Mouse (Mus musculus): ENCODE results near the gene Stk4. TPM values are rescaled to one million over a fixed set of nuclear protein-coding genes. Genes with fewer than 3 reads are reported as not detected.

Stk4 gene
- 16.1 and 16.8 TPM in 2 replicates for polyA plus RNA-seq (2012; rRNA removed)
- polyA plus RNA-seq (2014; fragmentation: Nextera tagmentation; extraction: Ambion mirVana) = 23.2 and 25.5 TPM in 2 replicates

DNA sequence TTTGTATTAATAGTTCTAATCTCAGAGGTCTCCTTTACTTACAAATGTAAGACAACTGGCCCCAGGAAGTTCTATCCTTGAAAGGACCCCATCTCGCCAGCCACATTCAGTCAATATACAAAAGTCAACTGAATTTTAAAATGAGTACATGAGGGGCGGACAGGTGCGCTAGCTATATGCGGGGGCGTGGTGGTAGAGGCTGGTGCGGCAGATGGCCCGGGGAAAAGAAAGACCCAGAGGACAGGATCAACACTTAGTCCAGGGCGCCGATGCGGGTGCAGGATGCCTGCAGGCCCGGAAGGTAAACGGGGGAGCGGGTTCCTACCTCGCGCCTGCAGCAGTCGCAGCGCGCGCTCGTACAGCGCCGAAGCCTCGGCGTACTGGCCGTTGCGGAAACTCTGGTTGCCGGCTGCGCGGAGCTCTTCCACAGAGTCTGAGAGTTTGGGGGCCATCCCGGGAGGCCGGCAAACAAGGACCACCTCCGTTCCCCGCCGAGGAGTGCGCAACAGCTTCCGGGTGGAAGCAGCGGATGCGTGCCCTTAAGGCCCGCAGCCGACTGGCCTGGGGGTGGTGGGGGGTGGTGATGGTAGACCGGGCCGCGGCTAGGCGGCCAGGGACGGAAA is at the start of gene Stk4:
Gene Stk4, plus strand, starts transcription at position 181 of the 623 bp plus-strand sequence.
- no peak for DNase-seq (ENCODE audit: low spot score)

DNA sequence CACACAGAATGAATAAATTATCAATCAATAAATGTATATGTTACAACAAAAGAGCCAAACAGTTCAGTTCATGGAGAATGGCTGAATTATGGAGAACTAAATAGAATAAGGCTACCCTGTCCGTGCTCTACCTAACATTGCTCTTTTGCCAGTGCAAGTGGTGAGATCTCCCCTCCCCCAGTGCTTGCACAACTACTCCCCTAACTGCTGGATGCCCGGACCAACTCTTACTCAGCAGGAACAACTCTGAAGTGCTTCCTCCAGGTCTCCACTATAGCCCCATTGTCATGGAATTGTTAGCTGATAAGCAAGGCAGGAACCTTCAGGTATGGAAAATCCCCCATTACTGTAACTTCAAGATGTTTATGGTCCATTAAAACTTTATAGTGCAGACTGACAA is 48.0 kb upstream of the Stk4 start:
- no peaks in the 10 kb centered on the region for H3K9me3 ChIP-seq (ENCODE audit: control insufficient read depth, low read length)

More for the DNA sequence above, at the start of gene Stk4:
- Histone ChIP-seq H3K4me1 (ENCODE audit: control insufficient read depth, insufficient read depth, low read length) (peaks cover 18% of the 10 kb centered on the region), H3K4me3 (replicated peaks; ENCODE audit: low read length) (peak within 1 kb of the TSS; percentile 90), H3K9me3 (ENCODE audit: control insufficient read depth, low read length) (no peaks in the 10 kb centered on the region), H3K27me3 (ENCODE audit: control insufficient read depth, insufficient read depth, low read length) (no peaks in the 10 kb centered on the region), H3K9ac (ENCODE audit: low read depth, low read length, severe bottlenecking) (peak within 1 kb of the TSS; percentile 78), H3K4me2 (replicated peaks; ENCODE audit: low read depth, low read length, severe bottlenecking) (peak within 1 kb of the TSS; percentile 72), H3K36me3 (ENCODE audit: control insufficient read depth, insufficient read depth, low read length) (peaks cover 19% of the 10 kb centered on the region), H3K27ac (replicated peaks; ENCODE audit: low read depth, low read length) (peak within 1 kb of the TSS; percentile 84)
- under 1% methylated on average over 43 of the region's 45 CpGs for WGBS
- peak; percentile 3; the same call in 1 of the 2 replicates for ATAC-seq (ENCODE audit: low FRiP score, low read depth)
- TF ChIP-seq POLR2A (IDR thresholded peaks at IDR 0.05; ENCODE audit: borderline replicate concordance, extremely low read depth, insufficient read depth, insufficient read length) = no peak

DNA sequence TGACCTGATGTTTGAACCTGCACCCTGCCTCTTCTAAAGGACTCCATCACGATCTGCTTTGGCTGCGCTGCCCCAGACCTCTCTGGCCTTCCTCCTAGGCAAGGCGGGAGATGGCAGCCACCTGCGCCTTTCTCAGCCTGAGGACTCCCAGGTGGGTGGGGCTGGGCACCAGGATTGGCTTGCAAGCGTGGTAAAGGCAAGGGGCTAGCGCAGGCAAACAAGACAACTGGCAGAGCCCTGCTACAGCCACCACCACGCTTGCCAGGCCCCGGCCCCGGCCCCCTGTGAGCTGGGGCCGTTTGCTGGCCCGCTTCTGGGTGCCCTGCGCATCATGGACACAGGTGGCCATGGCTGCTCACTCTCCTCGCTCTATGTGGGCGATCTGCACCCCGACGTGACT is 45.0 kb upstream of the Stk4 start, which contains the start of gene Pabpc1l:
Gene Pabpc1l, plus strand, starts transcription at position 301 of the 400 bp plus-strand sequence.
- no peak for TF ChIP-seq POLR2A (IDR thresholded peaks at IDR 0.05; ENCODE audit: borderline replicate concordance, extremely low read depth, insufficient read depth, insufficient read length)
- H3K36me3 ChIP-seq (ENCODE audit: control insufficient read depth, insufficient read depth, low read length) = no peaks in the 10 kb centered on the region
- DNase-seq (ENCODE audit: low spot score) (no peak), ATAC-seq (ENCODE audit: low FRiP score, low read depth) (no peak)
- no peaks in the 10 kb centered on the region for H3K27me3 ChIP-seq (ENCODE audit: control insufficient read depth, insufficient read depth, low read length)
- H3K4me1 ChIP-seq (ENCODE audit: control insufficient read depth, insufficient read depth, low read length) = no peaks in the 10 kb centered on the region
- H3K4me2 ChIP-seq (replicated peaks; ENCODE audit: low read depth, low read length, severe bottlenecking) = no peak within 1 kb of the TSS
- no peak within 1 kb of the TSS for H3K4me3 ChIP-seq (replicated peaks; ENCODE audit: low read length)
- 80% methylated on average over 16 of the region's 16 CpGs for WGBS
- H3K9ac ChIP-seq (ENCODE audit: low read depth, low read length, severe bottlenecking) = no peak within 1 kb of the TSS
- H3K9me3 ChIP-seq (ENCODE audit: control insufficient read depth, low read length) = no peaks in the 10 kb centered on the region
- no peak within 1 kb of the TSS for H3K27ac ChIP-seq (replicated peaks; ENCODE audit: low read depth, low read length)

More for the DNA sequence above, 48.0 kb upstream of the Stk4 start:
- DNase-seq (ENCODE audit: low spot score) (no peak), ATAC-seq (ENCODE audit: low FRiP score, low read depth) (no peak)
- no peak overlapping the region for H3K27ac ChIP-seq (replicated peaks; ENCODE audit: low read depth, low read length)
- no peaks in the 10 kb centered on the region for H3K27me3 ChIP-seq (ENCODE audit: control insufficient read depth, insufficient read depth, low read length)
- H3K4me3 ChIP-seq (replicated peaks; ENCODE audit: low read length) = no peak overlapping the region
- no peak overlapping the region for H3K9ac ChIP-seq (ENCODE audit: low read depth, low read length, severe bottlenecking)
- no peak for TF ChIP-seq POLR2A (IDR thresholded peaks at IDR 0.05; ENCODE audit: borderline replicate concordance, extremely low read depth, insufficient read depth, insufficient read length)
- peaks cover 25% of the 10 kb centered on the region for H3K36me3 ChIP-seq (ENCODE audit: control insufficient read depth, insufficient read depth, low read length)
- no peak overlapping the region for H3K4me2 ChIP-seq (replicated peaks; ENCODE audit: low read depth, low read length, severe bottlenecking)
- WGBS = 57% methylated on average over 2 of the region's 2 CpGs
- H3K4me1 ChIP-seq (ENCODE audit: control insufficient read depth, insufficient read depth, low read length) = no peaks in the 10 kb centered on the region

GRCm38 (mm10) chr2:164031147-164031546 is 39.0 kb upstream of the Stk4 start:
- no peak for ATAC-seq (ENCODE audit: low FRiP score, low read depth)

GRCm38 (mm10) chr2:164032973-164033372 is 37.1 kb upstream of the Stk4 start:
- DNase-seq (ENCODE audit: low spot score) (no peak), ATAC-seq (ENCODE audit: low FRiP score, low read depth) (no peak)
- no peaks in the 10 kb centered on the region for H3K27me3 ChIP-seq (ENCODE audit: control insufficient read depth, insufficient read depth, low read length)
- no peak overlapping the region for H3K27ac ChIP-seq (replicated peaks; ENCODE audit: low read depth, low read length)
- no peaks in the 10 kb centered on the region for H3K36me3 ChIP-seq (ENCODE audit: control insufficient read depth, insufficient read depth, low read length)
- H3K9ac ChIP-seq (ENCODE audit: low read depth, low read length, severe bottlenecking) = no peak overlapping the region
- no peak for TF ChIP-seq POLR2A (IDR thresholded peaks at IDR 0.05; ENCODE audit: borderline replicate concordance, extremely low read depth, insufficient read depth, insufficient read length)
- H3K4me1 ChIP-seq (ENCODE audit: control insufficient read depth, insufficient read depth, low read length) = no peaks in the 10 kb centered on the region
- 89% methylated on average over 3 of the region's 3 CpGs for whole genome bisulfite sequencing
- no peak overlapping the region for H3K4me3 ChIP-seq (replicated peaks; ENCODE audit: low read length)
- no peak overlapping the region for H3K4me2 ChIP-seq (replicated peaks; ENCODE audit: low read depth, low read length, severe bottlenecking)
- no peaks in the 10 kb centered on the region for H3K9me3 ChIP-seq (ENCODE audit: control insufficient read depth, low read length)

More at GRCm38 (mm10) chr2:164031147-164031546, 39.0 kb upstream of the Stk4 start:
- no peak overlapping the region for H3K27ac ChIP-seq (replicated peaks; ENCODE audit: low read depth, low read length)
- no peak overlapping the region for H3K9ac ChIP-seq (ENCODE audit: low read depth, low read length, severe bottlenecking)
- WGBS = 75% methylated on average over 10 of the region's 10 CpGs
- DNase-seq (ENCODE audit: low spot score) = no peak
- H3K4me2 ChIP-seq (replicated peaks; ENCODE audit: low read depth, low read length, severe bottlenecking) = no peak overlapping the region
- no peaks in the 10 kb centered on the region for H3K36me3 ChIP-seq (ENCODE audit: control insufficient read depth, insufficient read depth, low read length)
- no peak for TF ChIP-seq POLR2A (IDR thresholded peaks at IDR 0.05; ENCODE audit: borderline replicate concordance, extremely low read depth, insufficient read depth, insufficient read length)
- no peak overlapping the region for H3K4me3 ChIP-seq (replicated peaks; ENCODE audit: low read length)
- no peaks in the 10 kb centered on the region for H3K27me3 ChIP-seq (ENCODE audit: control insufficient read depth, insufficient read depth, low read length)
- H3K4me1 ChIP-seq (ENCODE audit: control insufficient read depth, insufficient read depth, low read length) = no peaks in the 10 kb centered on the region
- no peaks in the 10 kb centered on the region for H3K9me3 ChIP-seq (ENCODE audit: control insufficient read depth, low read length)
